In the genomic region with DNA sequence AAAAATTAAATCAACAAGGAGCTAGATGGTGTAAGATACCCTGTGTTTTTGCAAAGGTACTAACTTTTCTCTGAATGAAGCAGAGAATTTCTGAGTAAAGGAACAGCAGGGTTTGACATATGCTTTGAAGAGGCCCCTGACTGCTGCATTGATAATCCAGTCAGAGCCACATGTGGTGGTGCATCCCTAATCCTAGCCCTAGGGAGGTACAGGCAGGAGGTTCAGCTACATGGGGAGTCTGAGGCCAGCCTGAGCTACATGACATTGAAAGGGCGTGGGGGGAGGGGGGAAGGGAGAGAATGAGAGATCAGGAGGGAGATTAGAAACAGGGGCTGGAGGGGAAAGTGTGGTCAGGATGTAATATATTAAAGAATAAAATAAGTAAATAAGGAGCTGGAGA, we compare ENCODE assay signal across 24 mouse cellular contexts. TPM values are rescaled to one million over a fixed set of nuclear protein-coding genes. Genes with fewer than 3 reads are reported as not detected.
A peak's percentile ranks its signal among the peaks of the same experiment; 100 is the strongest.
DNase-seq lines count a peak whose midpoint lies in the region; ATAC-seq lines count a peak whose summit lies in the region.
"Had no signal": no experiment of that assay in that cellular context is flagged by ENCODE, and none has a peak within 500 bp of the region (broad histone marks: within the 10 kb centered on the region; RNA-seq: fewer than 3 reads in every experiment).

No protein-coding gene starts in this region.

- H3K36me3 ChIP-seq in midbrain, embryonic 11.5 days (ENCODE audit: control insufficient read depth, insufficient read depth, low read length), result no peaks in the 10 kb centered on the region
- H3K36me3 ChIP-seq in midbrain, embryonic 10.5 days, result no peaks in the 10 kb centered on the region
- no peaks in the 10 kb centered on the region for H3K36me3 ChIP-seq in midbrain, embryonic 13.5 days
- no peaks in the 10 kb centered on the region for H3K36me3 ChIP-seq in midbrain, embryonic 16.5 days (ENCODE audit: control insufficient read depth, insufficient read depth, low read length)
- H3K36me3 ChIP-seq: embryonic facial prominence, embryonic 13.5 days; embryonic facial prominence, embryonic 15.5 days; forebrain, embryonic 10.5 days; forebrain, embryonic 12.5 days had no signal

- no peaks in the 10 kb centered on the region for H3K27me3 ChIP-seq in midbrain, embryonic 11.5 days (ENCODE audit: control insufficient read depth, insufficient read depth, low read length)
- no peaks in the 10 kb centered on the region for H3K27me3 ChIP-seq in midbrain, embryonic 10.5 days (ENCODE audit: low read depth, poor library complexity, severe bottlenecking)
- H3K27me3 ChIP-seq in midbrain, embryonic 13.5 days, result no peaks in the 10 kb centered on the region
- H3K27me3 ChIP-seq in midbrain, embryonic 16.5 days (ENCODE audit: control insufficient read depth, insufficient read depth, low read depth, low read length), result no peaks in the 10 kb centered on the region
- H3K27me3 ChIP-seq: embryonic facial prominence, embryonic 13.5 days; embryonic facial prominence, embryonic 15.5 days; forebrain, embryonic 12.5 days had no signal

- DNase-seq in midbrain, embryonic 11.5 days (ENCODE audit: low spot score, missing footprints), result no peak
- DNase-seq in midbrain, embryonic 10.5 days (ENCODE audit: low spot score), result no peak
- DNase-seq in R1 (ENCODE audit: low read depth, low spot score), result peak; percentile 16
- peak; percentile 26 for DNase-seq in induced T-regulatory cell, adult 2 months (ENCODE audit: low read depth)
- no peak for DNase-seq in c-Kit-positive CD71-positive TER-119-positive erythroid progenitor cells, embryonic 14.5 days (ENCODE audit: low spot score)
- DNase-seq: adrenal gland, adult 8-10 months; adrenal gland, postnatal 14 days; adrenal gland, postnatal 36 days; cerebellum, adult 11 months; cerebellum, adult 18-20 months; cerebellum, adult 8-10 months; cerebellum, adult 9-11 months; cerebellum, postnatal 14 days; cerebellum, postnatal 36 days; embryo, embryonic 11 days had no signal

- H3K27ac ChIP-seq in midbrain, embryonic 11.5 days (ENCODE audit: low read depth, low read length), result no peak overlapping the region
- no peak overlapping the region for H3K27ac ChIP-seq in midbrain, embryonic 10.5 days (replicated peaks)
- H3K27ac ChIP-seq in midbrain, embryonic 13.5 days, result no peak overlapping the region
- no peak overlapping the region for H3K27ac ChIP-seq in midbrain, embryonic 16.5 days (ENCODE audit: low read length)
- H3K27ac ChIP-seq: embryonic facial prominence, embryonic 13.5 days; embryonic facial prominence, embryonic 15.5 days; forebrain, embryonic 10.5 days; forebrain, embryonic 12.5 days had no signal

- H3K9me3 ChIP-seq in midbrain, embryonic 11.5 days (ENCODE audit: control insufficient read depth, low read length), result no peaks in the 10 kb centered on the region
- no peaks in the 10 kb centered on the region for H3K9me3 ChIP-seq in midbrain, embryonic 10.5 days (replicated peaks)
- H3K9me3 ChIP-seq in midbrain, embryonic 13.5 days, result no peaks in the 10 kb centered on the region
- H3K9me3 ChIP-seq in midbrain, embryonic 16.5 days (replicated peaks; ENCODE audit: control insufficient read depth, low read length, poor library complexity, severe bottlenecking), result no peaks in the 10 kb centered on the region
- H3K9me3 ChIP-seq: embryonic facial prominence, embryonic 13.5 days; embryonic facial prominence, embryonic 15.5 days; forebrain, embryonic 10.5 days; forebrain, embryonic 12.5 days had no signal

- H3K4me3 ChIP-seq in midbrain, embryonic 11.5 days (ENCODE audit: low read depth, low read length), result no peak overlapping the region
- H3K4me3 ChIP-seq in midbrain, embryonic 10.5 days, result no peak overlapping the region
- no peak overlapping the region for H3K4me3 ChIP-seq in midbrain, embryonic 13.5 days (replicated peaks)
- H3K4me3 ChIP-seq in midbrain, embryonic 16.5 days (ENCODE audit: low read depth, low read length), result no peak overlapping the region
- H3K4me3 ChIP-seq: embryonic facial prominence, embryonic 13.5 days; embryonic facial prominence, embryonic 15.5 days; erythroblast, embryonic 14.5 days; forebrain, embryonic 10.5 days; forebrain, embryonic 12.5 days had no signal

- 39% methylated on average over 1 of the region's 1 CpGs for WGBS in midbrain, embryonic 11.5 days
- whole genome bisulfite sequencing in midbrain, embryonic 10.5 days, result 18% methylated on average over 1 of the region's 1 CpGs
- WGBS in midbrain, embryonic 13.5 days, result 32% methylated on average over 1 of the region's 1 CpGs
- WGBS in midbrain, embryonic 16.5 days, result 21% methylated on average over 1 of the region's 1 CpGs

- ATAC-seq in midbrain, embryonic 11.5 days (ENCODE audit: low FRiP score), result peak; percentile 67; the same call in 1 of the 2 replicates
- 0 out of 2 replicates have a peak, but pooled peaks have one; percentile 60 for ATAC-seq in midbrain, embryonic 13.5 days
- no peak for ATAC-seq in midbrain, embryonic 16.5 days
- ATAC-seq: forebrain, embryonic 14.5 days; forebrain, embryonic 16.5 days had no signal

- H3K4me2 ChIP-seq in midbrain, embryonic 11.5 days, result no peak overlapping the region
- H3K4me2 ChIP-seq in midbrain, embryonic 13.5 days (replicated peaks), result no peak overlapping the region
- H3K4me2 ChIP-seq in midbrain, embryonic 16.5 days (ENCODE audit: low read length), result no peak overlapping the region
- H3K4me2 ChIP-seq: embryonic facial prominence, embryonic 13.5 days; embryonic facial prominence, embryonic 15.5 days; forebrain, embryonic 12.5 days had no signal

- H3K4me1 ChIP-seq in midbrain, embryonic 11.5 days (ENCODE audit: control insufficient read depth, insufficient read depth, low read length), result no peaks in the 10 kb centered on the region
- peaks cover 8% of the 10 kb centered on the region; the same call in 1 of the 2 replicates for H3K4me1 ChIP-seq in midbrain, embryonic 10.5 days
- H3K4me1 ChIP-seq in midbrain, embryonic 13.5 days (replicated peaks), result no peaks in the 10 kb centered on the region
- no peaks in the 10 kb centered on the region for H3K4me1 ChIP-seq in midbrain, embryonic 16.5 days (ENCODE audit: control insufficient read depth, insufficient read depth, low read length)
- H3K4me1 ChIP-seq: embryonic facial prominence, embryonic 13.5 days; embryonic facial prominence, embryonic 15.5 days; forebrain, embryonic 10.5 days; forebrain, embryonic 12.5 days had no signal

- no peak overlapping the region for H3K9ac ChIP-seq in midbrain, embryonic 11.5 days (ENCODE audit: low read length)
- no peak overlapping the region for H3K9ac ChIP-seq in midbrain, embryonic 13.5 days (replicated peaks)
- H3K9ac ChIP-seq in midbrain, embryonic 16.5 days (ENCODE audit: low read depth, low read length), result no peak overlapping the region
- H3K9ac ChIP-seq: embryonic facial prominence, embryonic 13.5 days; embryonic facial prominence, embryonic 15.5 days; forebrain, embryonic 12.5 days had no signal

RNA-seq across cellular contexts. Expression of a gene that starts 29.1 kb away (rescaled TPM):
- 2.5 and 2.6 TPM in 2 replicates for polyA plus RNA-seq in midbrain, embryonic 11.5 days (2014; fragmentation: Nextera tagmentation; extraction: Ambion mirVana)
- polyA plus RNA-seq in midbrain, embryonic 10.5 days (2016; fragmentation: Nextera tagmentation; extraction: Ambion mirVana), result 1.9 and 2.0 TPM in 2 replicates
- polyA plus RNA-seq in midbrain, embryonic 13.5 days (2015; fragmentation: Nextera tagmentation; extraction: Ambion mirVana), result 1.5 TPM in 2 replicates
- 2.0 and 2.5 TPM in 2 replicates for polyA plus RNA-seq in midbrain, embryonic 16.5 days (2015; fragmentation: Nextera tagmentation; extraction: Ambion mirVana)
- polyA plus RNA-seq: erythroblast, embryonic 14.5 days had no signal

Comparison
In these comparisons a context has a peak if more than half of its experiments do, and no peak if none do; other contexts are left out.
1. DNase-seq: peak in R1 (single experiment) and induced T-regulatory cell, adult 2 months (single experiment); none in midbrain, embryonic 11.5 days (single experiment), midbrain, embryonic 10.5 days (single experiment) and c-Kit-positive CD71-positive TER-119-positive erythroid progenitor cells, embryonic 14.5 days (single experiment).